Mouse (Mus musculus) erythroblast, embryonic 14.5 days (primary cell): Measurements from ENCODE around the gene Ccdc187. TPM values are rescaled to one million over a fixed set of nuclear protein-coding genes. Genes with fewer than 3 reads are reported as not detected.

Experiments
- H3K27me3 ChIP-seq: 2 replicates; pipeline ENCODE4 v1.6.1; 2012; ENCODE audit warnings: inconsistent platforms; ENCODE audit not compliant: control insufficient read depth
- H3K36me3 ChIP-seq: 2 replicates; pipeline ENCODE4 v1.6.1; 2012; ENCODE audit warnings: mild to moderate bottlenecking, inconsistent platforms; ENCODE audit not compliant: control insufficient read depth
- H3K4me1 ChIP-seq: 2 replicates; pipeline ENCODE4 v1.6.1; 2012; ENCODE audit warnings: inconsistent platforms; ENCODE audit not compliant: control insufficient read depth
- H3K4me3 ChIP-seq: replicated peaks from 2 replicates; pipeline ENCODE3; 2012; ENCODE audit warnings: moderate library complexity, mild to moderate bottlenecking, inconsistent platforms
- H3K9me3 ChIP-seq: 2 replicates; pipeline ENCODE4 v1.6.1; 2012; ENCODE audit warnings: low read length, inconsistent platforms, mixed read lengths; ENCODE audit not compliant: control insufficient read depth
- GATA1 ChIP-seq: IDR thresholded peaks from 2 replicates; pipeline ENCODE4 v1.6.1; 2012; ENCODE audit warnings: low read length, inconsistent platforms, mixed read lengths
- TAL1 ChIP-seq: IDR thresholded peaks from 3 replicates; pipeline ENCODE4 v1.6.1; 2012; ENCODE audit warnings: low read length, inconsistent platforms, mixed read lengths
- polyA plus RNA-seq: library from polyadenylated mRNA; stranded (reverse); fragments of >175 nt; gene quantifications from 2 replicates; pipeline ENCODE4 v1.2.3, GENCODE M21; 2012

Gene Ccdc187
- under 0.01 TPM in 2 replicates for polyA plus RNA-seq

- no peaks in the 10 kb centered on the region for H3K36me3 ChIP-seq
- no peak within 1 kb of the TSS for H3K4me3 ChIP-seq
- H3K9me3 ChIP-seq, result no peaks in the 10 kb centered on the region
- H3K27me3 ChIP-seq, result peaks cover 4% of the 10 kb centered on the region; the same call in 1 of the 2 replicates
- TF ChIP-seq GATA1 (no peak), TAL1 (no peak)
- H3K4me1 ChIP-seq, result peaks cover 2% of the 10 kb centered on the region; the same call in 1 of the 2 replicates
Observed at GRCm38 (mm10) chr2:26294457-26294856, at the start of gene Ccdc187. Gene Ccdc187, minus strand, starts transcription at chr2:26294557.

DNA sequence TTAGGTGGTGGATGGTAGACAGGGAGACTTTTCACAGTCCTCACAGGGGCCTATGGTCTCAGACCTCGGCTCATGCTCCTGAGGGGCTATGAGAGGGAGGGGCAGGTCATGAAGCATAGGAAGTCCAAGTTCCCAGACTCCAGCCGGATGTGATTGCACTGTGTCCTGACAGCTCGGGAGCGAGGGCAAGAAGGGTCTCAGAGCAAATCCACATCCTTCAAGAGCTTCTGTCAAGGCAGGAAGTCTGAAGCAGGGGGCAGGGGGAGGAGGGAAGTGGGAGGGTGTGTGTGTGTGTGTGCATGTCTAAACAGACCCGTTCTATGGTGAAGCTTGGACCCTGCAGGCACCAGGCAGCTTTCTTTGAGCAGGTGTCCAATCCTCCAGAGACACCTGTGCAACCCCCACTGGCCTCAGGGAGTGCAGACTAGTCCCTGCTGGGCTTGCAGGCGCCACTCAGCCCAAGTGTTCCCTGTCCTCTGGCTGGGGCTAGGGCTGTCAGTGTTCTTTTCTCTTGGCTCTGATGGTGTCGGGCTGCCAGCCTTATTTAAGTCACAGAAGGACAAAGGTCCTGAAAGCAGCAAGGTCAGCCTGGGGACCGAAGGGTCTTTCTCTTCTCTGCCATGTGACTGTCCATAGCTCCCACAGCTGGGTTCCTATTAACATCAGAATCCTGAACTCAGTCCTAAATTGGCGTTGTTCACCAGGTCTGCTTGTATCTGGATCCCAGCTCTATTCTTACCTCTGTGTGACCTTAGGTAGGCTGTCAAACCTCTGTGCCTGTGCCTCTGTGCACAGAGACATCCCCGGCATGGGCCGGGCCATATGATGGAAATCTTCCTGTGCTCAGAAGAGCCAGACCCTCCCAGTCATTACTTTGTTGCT lies 48.5 kb upstream of the Ccdc187 start:
- Histone ChIP-seq H3K36me3 (no peaks in the 10 kb centered on the region), H3K4me1 (peaks cover 2% of the 10 kb centered on the region; the same call in 1 of the 2 replicates), H3K27me3 (no peaks in the 10 kb centered on the region), H3K4me3 (no peak overlapping the region), H3K9me3 (no peaks in the 10 kb centered on the region)
- TF ChIP-seq GATA1 (no peak), TAL1 (no peak)

DNA sequence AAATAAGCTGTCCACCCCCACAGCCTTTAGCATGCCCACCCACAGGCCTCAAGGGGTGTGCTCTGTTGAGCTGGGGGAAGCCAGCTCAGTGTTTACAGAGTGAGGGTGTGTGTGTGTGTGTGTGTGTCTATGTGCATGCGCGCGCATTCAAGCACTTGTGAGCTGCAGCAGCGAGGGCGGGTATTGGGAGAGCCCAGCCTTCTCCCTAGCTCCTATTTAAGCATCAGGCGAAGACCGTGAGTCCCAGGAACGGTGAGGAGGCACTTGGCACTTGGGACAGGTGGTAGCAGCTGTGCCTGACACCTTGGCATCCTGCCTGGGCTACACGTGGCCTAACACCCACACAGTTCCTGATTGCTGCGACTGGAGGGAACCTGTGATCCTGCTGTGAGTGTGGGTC lies 47.7 kb upstream of the Ccdc187 start:
- H3K4me3 ChIP-seq, result no peak overlapping the region
- H3K27me3 ChIP-seq, result no peaks in the 10 kb centered on the region
- H3K9me3 ChIP-seq, result no peaks in the 10 kb centered on the region
- TF ChIP-seq GATA1, result no peak
- TF ChIP-seq TAL1, result no peak
- H3K36me3 ChIP-seq, result no peaks in the 10 kb centered on the region
- H3K4me1 ChIP-seq, result no peaks in the 10 kb centered on the region; the same call in 1 of the 2 replicates

DNA sequence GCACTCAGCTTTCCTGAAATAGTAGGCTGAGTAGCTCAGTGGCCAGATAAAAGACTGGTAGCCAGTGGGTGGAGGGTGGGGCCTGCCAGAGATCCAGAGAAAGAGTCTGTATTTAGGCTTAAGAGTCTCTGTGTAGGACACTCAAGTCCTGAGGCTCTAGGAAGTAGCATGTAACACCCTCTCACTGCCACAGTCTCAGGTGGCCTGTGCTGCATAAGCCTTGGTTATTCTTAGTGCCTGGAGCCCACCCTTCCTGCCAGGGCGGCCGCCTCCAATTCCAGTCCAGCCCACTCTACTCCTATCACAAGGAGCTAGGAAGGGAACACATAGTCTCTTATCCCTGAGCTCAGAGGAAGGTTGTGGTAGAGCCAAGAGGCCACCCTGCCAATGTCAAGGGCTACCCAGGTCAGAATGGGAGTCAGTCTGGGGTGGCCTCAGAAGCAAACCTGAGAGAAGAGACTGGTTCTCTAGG lies 47.2 kb upstream of the Ccdc187 start:
- H3K4me1 ChIP-seq, result no peaks in the 10 kb centered on the region; the same call in 1 of the 2 replicates
- H3K4me3 ChIP-seq, result no peak overlapping the region
- H3K36me3 ChIP-seq, result no peaks in the 10 kb centered on the region
- H3K27me3 ChIP-seq, result no peaks in the 10 kb centered on the region
- no peaks in the 10 kb centered on the region for H3K9me3 ChIP-seq
- TF ChIP-seq GATA1 (no peak), TAL1 (no peak)

DNA sequence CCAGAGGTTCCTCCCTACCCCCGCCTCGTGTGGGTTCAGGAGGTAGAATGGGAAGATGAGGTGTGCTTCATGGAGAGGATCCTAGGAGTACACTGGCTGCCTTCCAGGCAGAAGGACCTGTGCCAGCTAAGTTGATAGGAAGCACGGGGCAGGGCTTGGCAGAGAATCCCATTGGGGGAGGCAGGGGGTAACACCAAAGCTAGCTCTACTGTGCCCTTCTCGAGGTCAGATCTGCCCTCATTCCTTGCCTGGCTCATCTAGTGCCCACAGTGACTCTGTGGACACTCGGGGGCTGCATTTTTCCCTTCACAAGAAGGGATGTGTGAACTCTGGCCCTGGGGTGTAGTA lies 44.8 kb upstream of the Ccdc187 start:
- Histone ChIP-seq H3K36me3 (no peaks in the 10 kb centered on the region), H3K27me3 (no peaks in the 10 kb centered on the region), H3K9me3 (no peaks in the 10 kb centered on the region), H3K4me1 (no peaks in the 10 kb centered on the region; the same call in 1 of the 2 replicates), H3K4me3 (no peak overlapping the region)
- TF ChIP-seq TAL1 (no peak), GATA1 (no peak)

DNA sequence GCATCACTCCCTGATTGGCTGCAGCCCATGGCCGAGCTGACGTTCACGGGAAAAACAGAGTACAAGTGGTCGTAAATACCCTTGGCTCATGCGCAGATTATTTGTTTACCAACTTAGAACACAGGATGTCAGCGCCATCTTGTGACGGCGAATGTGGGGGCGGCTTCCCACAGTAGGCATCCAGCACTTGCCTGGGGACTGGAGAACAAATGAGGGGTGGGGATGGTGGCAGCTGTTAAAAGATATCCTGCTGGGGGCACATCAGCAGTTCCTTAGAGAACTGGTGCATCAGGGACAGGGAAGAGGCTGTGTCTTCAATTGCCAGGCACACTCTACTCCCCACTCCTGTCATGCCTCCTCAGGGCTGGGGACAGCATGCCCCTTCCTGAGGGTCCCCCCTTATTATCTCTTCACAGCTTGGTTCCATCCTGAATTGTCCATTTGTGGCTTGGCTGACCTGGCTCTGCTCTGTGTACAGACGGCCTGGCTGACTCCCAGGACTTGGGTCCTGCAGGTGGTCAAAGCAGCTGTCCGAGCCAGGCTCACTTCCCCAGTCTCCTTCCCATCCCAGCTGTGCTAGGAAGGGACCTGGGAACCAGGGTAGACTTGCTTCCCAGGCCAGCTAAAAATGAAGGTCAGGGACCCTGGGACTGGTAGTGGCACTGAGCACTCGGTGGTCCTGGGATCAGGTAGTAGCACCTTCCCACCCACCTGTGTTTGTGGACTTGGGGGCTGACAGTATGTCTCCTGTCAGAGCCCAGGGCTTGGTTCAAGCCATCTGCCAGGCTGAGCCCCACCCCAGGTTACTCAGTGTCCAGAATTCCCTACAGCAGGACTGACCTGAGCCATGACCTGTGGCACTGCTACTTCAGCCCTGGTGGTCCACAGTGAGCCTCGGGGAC lies 44.2 kb upstream of the Ccdc187 start:
- Histone ChIP-seq H3K27me3 (no peaks in the 10 kb centered on the region), H3K4me3 (no peak overlapping the region), H3K9me3 (no peaks in the 10 kb centered on the region), H3K4me1 (no peaks in the 10 kb centered on the region; the same call in 1 of the 2 replicates), H3K36me3 (no peaks in the 10 kb centered on the region)
- TF ChIP-seq GATA1 (no peak), TAL1 (no peak)

DNA sequence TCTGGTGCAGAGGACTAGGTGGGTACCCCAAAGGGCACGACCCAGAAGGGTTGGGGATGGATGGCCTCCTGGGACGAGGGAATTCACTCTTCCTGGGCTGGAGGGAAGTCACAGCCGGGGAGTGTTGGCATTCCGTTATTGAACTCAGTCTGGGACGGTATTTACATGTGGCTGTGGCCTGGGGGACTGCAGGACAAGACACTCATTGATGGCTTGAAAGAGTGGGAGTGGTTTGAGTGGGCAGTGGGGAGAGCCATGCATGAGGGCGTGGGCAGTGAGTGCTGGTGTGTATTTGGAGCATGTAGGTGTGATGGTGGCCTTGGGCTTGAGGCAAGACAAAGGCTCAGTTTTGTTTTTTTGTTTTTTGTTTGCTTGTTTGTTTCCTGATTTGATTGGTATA lies 36.3 kb upstream of the Ccdc187 start:
- Histone ChIP-seq H3K4me3 (no peak overlapping the region), H3K4me1 (peaks cover 3% of the 10 kb centered on the region), H3K9me3 (no peaks in the 10 kb centered on the region), H3K27me3 (no peaks in the 10 kb centered on the region), H3K36me3 (no peaks in the 10 kb centered on the region)
- TF ChIP-seq TAL1, result no peak
- TF ChIP-seq GATA1, result no peak

GRCm38 (mm10) chr2:26330056-26330468 lies 35.7 kb upstream of the Ccdc187 start:
- H3K27me3 ChIP-seq, result no peaks in the 10 kb centered on the region
- H3K4me3 ChIP-seq, result no peak overlapping the region
- no peaks in the 10 kb centered on the region for H3K9me3 ChIP-seq
- no peaks in the 10 kb centered on the region for H3K36me3 ChIP-seq
- peaks cover 3% of the 10 kb centered on the region for H3K4me1 ChIP-seq
- TF ChIP-seq GATA1 (no peak), TAL1 (no peak)

DNA sequence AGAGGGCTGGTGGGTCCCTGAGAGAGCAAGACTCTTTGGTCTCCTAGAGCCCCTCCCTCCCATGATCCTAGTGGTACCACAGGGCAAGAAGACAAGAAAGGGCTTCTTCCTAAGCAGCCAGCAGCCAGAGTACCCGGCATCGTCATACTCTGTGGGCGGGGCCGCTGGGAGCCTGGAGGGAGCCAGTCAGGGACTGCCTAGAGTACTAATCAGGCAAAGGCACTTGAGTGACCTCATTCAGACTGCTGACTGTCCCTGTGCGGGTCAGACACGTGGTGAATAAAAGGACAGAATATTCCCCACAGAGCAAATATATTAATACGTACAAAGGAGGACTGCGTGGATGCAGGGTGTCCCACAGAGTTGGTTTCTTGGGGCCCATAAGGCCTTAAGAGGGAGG lies 35.0 kb upstream of the Ccdc187 start:
- TF ChIP-seq TAL1, result no peak
- TF ChIP-seq GATA1, result no peak
- H3K27me3 ChIP-seq, result no peaks in the 10 kb centered on the region
- H3K9me3 ChIP-seq, result no peaks in the 10 kb centered on the region
- H3K36me3 ChIP-seq, result no peaks in the 10 kb centered on the region
- H3K4me3 ChIP-seq, result no peak overlapping the region
- peaks cover 3% of the 10 kb centered on the region for H3K4me1 ChIP-seq
